ENCODE assay signal across 12 mouse cellular contexts in the genomic region with DNA sequence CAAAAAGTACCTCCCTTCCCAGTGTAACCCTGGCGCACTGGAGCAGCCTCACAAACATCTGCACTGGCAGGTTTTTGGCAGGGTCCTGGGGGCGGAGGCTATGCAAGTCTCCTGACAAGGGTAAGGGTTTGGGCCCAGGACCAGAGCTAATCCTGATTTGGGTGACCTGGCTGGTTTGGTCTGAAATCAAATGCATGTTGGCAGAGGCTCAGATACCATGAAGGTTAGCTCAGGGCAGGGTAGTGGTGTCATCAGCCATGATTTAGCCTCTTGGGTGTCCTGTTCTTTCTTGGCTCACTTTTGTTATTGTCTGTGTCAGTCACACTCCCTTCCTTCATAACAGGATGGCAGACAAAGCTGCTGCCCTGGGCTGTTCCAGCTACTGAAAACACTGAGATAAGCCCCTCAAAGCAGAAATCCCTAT. TPM values are rescaled to one million over a fixed set of nuclear protein-coding genes. Genes with fewer than 3 reads are reported as not detected.
DNase-seq lines count a peak whose midpoint lies in the region; ATAC-seq lines count a peak whose summit lies in the region.
"Had no signal": no experiment of that assay in that cellular context is flagged by ENCODE, and none has a peak within 500 bp of the region (broad histone marks: within the 10 kb centered on the region; RNA-seq: fewer than 3 reads in every experiment).

No protein-coding gene starts in this region.

- no peaks in the 10 kb centered on the region for H3K4me1 ChIP-seq in hindbrain, embryonic 11.5 days (replicated peaks; ENCODE audit: control insufficient read depth, insufficient read depth, low read length)
- H3K4me1 ChIP-seq in hindbrain, embryonic 12.5 days: no peaks in the 10 kb centered on the region
- H3K4me1 ChIP-seq: neural tube, embryonic 13.5 days had no signal

- H3K36me3 ChIP-seq in hindbrain, embryonic 11.5 days (ENCODE audit: control insufficient read depth, insufficient read depth, low read length): no peaks in the 10 kb centered on the region
- H3K36me3 ChIP-seq in hindbrain, embryonic 12.5 days: no peaks in the 10 kb centered on the region
- H3K36me3 ChIP-seq: neural tube, embryonic 13.5 days; stomach, embryonic 15.5 days had no signal

- no peak overlapping the region for H3K4me3 ChIP-seq in hindbrain, embryonic 11.5 days (ENCODE audit: low read depth, low read length)
- H3K4me3 ChIP-seq in hindbrain, embryonic 12.5 days: no peak overlapping the region
- H3K4me3 ChIP-seq: layer of hippocampus, adult 2 months; neural tube, embryonic 13.5 days; stomach, embryonic 15.5 days had no signal

- no peaks in the 10 kb centered on the region for H3K9me3 ChIP-seq in hindbrain, embryonic 11.5 days (ENCODE audit: control insufficient read depth, low read length)
- H3K9me3 ChIP-seq in hindbrain, embryonic 12.5 days (replicated peaks): no peaks in the 10 kb centered on the region
- H3K9me3 ChIP-seq: neural tube, embryonic 13.5 days; stomach, embryonic 15.5 days had no signal

- no peaks in the 10 kb centered on the region for H3K27me3 ChIP-seq in hindbrain, embryonic 11.5 days (ENCODE audit: control insufficient read depth, insufficient read depth, low read length)
- no peaks in the 10 kb centered on the region for H3K27me3 ChIP-seq in hindbrain, embryonic 12.5 days
- H3K27me3 ChIP-seq: neural tube, embryonic 13.5 days; stomach, embryonic 15.5 days had no signal

- H3K9ac ChIP-seq in hindbrain, embryonic 11.5 days (ENCODE audit: low read depth, low read length): no peak overlapping the region
- no peak overlapping the region for H3K9ac ChIP-seq in hindbrain, embryonic 12.5 days
- H3K9ac ChIP-seq: neural tube, embryonic 13.5 days; stomach, embryonic 15.5 days had no signal

- 89% methylated on average over 2 of the region's 2 CpGs for WGBS in hindbrain, embryonic 11.5 days
- WGBS in hindbrain, embryonic 12.5 days: 89% methylated on average over 2 of the region's 2 CpGs

- H3K27ac ChIP-seq in hindbrain, embryonic 11.5 days (ENCODE audit: low read depth, low read length): no peak overlapping the region
- H3K27ac ChIP-seq in hindbrain, embryonic 12.5 days: no peak overlapping the region
- H3K27ac ChIP-seq: neural tube, embryonic 13.5 days; stomach, embryonic 15.5 days had no signal

- intact Hi-C loops in gastrocnemius, postnatal 14 days (cut with DNase I; ENCODE audit: low total_unique reads): no loop called here

- H3K4me2 ChIP-seq in hindbrain, embryonic 11.5 days (replicated peaks; ENCODE audit: low read depth, low read length): no peak overlapping the region
- H3K4me2 ChIP-seq in hindbrain, embryonic 12.5 days (replicated peaks): no peak overlapping the region
- H3K4me2 ChIP-seq: neural tube, embryonic 13.5 days; stomach, embryonic 15.5 days had no signal

- peak; percentile 19 to 74 for DNase-seq in urinary bladder, adult 18-20 months (ENCODE audit: low spot score in 2 of 2)
- DNase-seq in urinary bladder, postnatal 10 days (ENCODE audit: low spot score): no peak
- DNase-seq in gastrocnemius, postnatal 14 days: peak; percentile 79
- peak; percentile 62 for DNase-seq in kidney, postnatal 10 days
- DNase-seq in hindbrain, embryonic 11.5 days (ENCODE audit: low spot score): no peak
- no peak for DNase-seq in spleen, adult 12 weeks (ENCODE audit: low spot score)
- DNase-seq: cerebellum, adult 11-12 months had no signal

- ATAC-seq in hindbrain, embryonic 11.5 days (ENCODE audit: low FRiP score): no peak
- no peak for ATAC-seq in hindbrain, embryonic 12.5 days (ENCODE audit: low FRiP score)

RNA-seq across cellular contexts. Expression of a gene that starts 39.4 kb away (rescaled TPM):
- not detected for total RNA-seq in gastrocnemius, postnatal 14 days (2021)
- not detected in 2 replicates for polyA plus RNA-seq in hindbrain, embryonic 11.5 days (2014; fragmentation: Nextera tagmentation; extraction: Ambion mirVana)
- polyA plus RNA-seq in hindbrain, embryonic 12.5 days (2016; fragmentation: Nextera tagmentation; extraction: Ambion mirVana): 0.07 TPM in 1 of 2 replicates, not detected in the other
- total RNA-seq: layer of hippocampus, adult 2 months had no signal
- polyA plus RNA-seq: forebrain, embryonic 11.5 days; neural tube, embryonic 13.5 days; stomach, embryonic 15.5 days had no signal

Comparison
In these comparisons a context has a peak if more than half of its experiments do, and no peak if none do; other contexts are left out.
1. DNase-seq: peak in urinary bladder, adult 18-20 months (2 of 2), gastrocnemius, postnatal 14 days (single experiment) and kidney, postnatal 10 days (single experiment); none in urinary bladder, postnatal 10 days (single experiment), hindbrain, embryonic 11.5 days (single experiment) and spleen, adult 12 weeks (single experiment).